Mouse (Mus musculus): Measurements from ENCODE around the gene Anapc16. TPM values are rescaled to one million over a fixed set of nuclear protein-coding genes. Genes with fewer than 3 reads are reported as not detected.
"Not testable (repeated sequence)": the region's sequence is repeated elsewhere in the genome, so short reads cannot be mapped to it uniquely, and the experiment has no call there.

Anapc16 gene
- polyA plus RNA-seq, 1 experiment from 2014 or later, result 128 TPM

DNA sequence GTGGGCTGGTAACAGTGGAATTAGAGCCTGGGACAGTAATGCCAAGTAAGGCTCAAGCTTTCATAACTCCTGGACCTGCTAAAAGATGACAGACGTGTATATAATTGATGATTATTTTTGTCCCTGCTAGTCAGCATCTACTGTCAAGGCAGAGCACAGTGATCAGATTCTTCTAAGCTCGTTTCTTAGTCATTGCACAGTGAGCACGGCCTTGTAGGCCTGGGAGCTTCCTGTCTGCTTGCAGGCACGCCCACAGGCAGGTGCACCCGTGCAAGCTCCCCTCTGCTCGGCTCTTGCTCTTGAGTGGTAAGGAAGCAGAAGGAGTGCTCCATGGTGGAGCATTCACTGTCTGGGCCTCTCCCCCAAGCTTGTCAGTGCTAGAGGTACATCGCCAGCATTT lies 25.2 kb upstream of the Anapc16 start:
- H3K27me3 ChIP-seq, result no peaks in the 10 kb centered on the region
- H3K4me1 ChIP-seq, result peaks cover 35% of the 10 kb centered on the region
- no peaks in the 10 kb centered on the region for H3K9me3 ChIP-seq
- WGBS, result 73% methylated on average over 7 of the region's 7 CpGs
- H3K4me3 ChIP-seq, result no peak overlapping the region
- H3K9ac ChIP-seq, result peak overlapping the region; percentile 16; the same call in 1 of the 2 replicates
- 0 out of 2 replicates have a peak, but pooled peaks cover 7% of the 10 kb centered on the region for H3K36me3 ChIP-seq
- H3K4me2 ChIP-seq, result no peak overlapping the region
- no peak for ATAC-seq (ENCODE audit: insufficient number of reproducible peaks, insufficient read depth, low FRiP score, low TSS enrichment, low read depth)
- H3K27ac ChIP-seq, result no peak overlapping the region

DNA sequence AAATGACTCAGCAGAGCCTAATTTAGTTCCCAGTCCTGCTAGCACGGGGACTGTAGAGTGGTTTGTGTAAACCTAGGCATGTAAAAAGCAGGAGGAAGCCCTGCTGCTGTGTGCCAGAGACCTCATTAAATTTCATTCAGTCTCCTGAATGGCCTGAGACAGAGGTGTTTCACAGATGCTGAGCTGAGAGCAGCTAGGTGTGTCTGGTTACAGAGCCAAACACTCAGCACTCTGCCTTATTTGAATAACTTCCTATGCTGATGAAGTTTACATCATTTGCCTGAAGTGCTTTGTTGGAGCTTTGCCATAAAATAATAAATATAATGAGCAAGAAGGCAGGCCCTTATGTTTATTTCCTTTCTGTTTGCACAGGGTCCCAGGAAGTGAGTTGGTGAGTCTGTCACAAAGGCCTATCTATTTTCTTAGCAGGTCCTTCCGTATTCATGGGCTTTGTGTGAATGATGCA lies 24.7 kb upstream of the Anapc16 start:
- Histone ChIP-seq H3K9me3 (no peaks in the 10 kb centered on the region), H3K27ac (peak overlapping the region; percentile 30; the same call in 1 of the 2 replicates), H3K27me3 (no peaks in the 10 kb centered on the region), H3K4me3 (no peak overlapping the region), H3K4me1 (peaks cover 31% of the 10 kb centered on the region), H3K9ac (no peak overlapping the region), H3K36me3 (peaks cover 11% of the 10 kb centered on the region; the same call in 1 of the 2 replicates), H3K4me2 (no peak overlapping the region)
- no peak for ATAC-seq (ENCODE audit: insufficient number of reproducible peaks, insufficient read depth, low FRiP score, low TSS enrichment, low read depth)
- 62% methylated on average over 2 of the region's 2 CpGs for WGBS

DNA sequence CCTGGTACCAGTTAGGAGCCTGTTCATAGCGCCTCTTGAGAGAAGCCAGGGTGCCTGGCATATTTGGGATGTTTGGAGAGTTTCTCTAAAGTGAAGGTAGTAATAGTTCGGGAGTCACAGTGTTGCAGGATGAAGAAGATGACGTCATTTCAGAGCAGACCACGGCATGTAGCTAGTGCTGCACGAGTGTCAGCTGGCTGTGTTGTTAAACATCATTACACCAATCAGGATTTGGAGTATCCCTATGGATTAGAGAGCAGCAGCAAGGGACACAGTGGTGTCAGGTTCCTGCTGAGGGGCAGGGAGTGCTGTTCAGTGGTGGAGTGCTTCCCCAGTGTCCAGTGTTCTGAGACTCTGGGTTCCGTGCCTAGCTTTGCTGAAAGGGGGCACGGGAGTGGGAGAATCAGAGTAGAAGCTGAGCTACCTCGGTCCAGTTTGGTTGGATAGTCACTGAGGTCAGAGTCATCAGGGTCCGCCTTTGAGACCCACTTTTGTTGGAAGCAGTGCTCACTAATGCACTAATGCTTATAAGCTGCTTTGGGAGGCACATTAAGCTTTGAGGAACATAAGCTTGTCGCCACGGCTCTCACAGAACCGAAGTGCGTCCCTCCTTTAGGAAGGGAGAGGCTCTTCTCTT lies 23.9 kb upstream of the Anapc16 start:
- H3K9ac ChIP-seq, result no peak overlapping the region
- H3K4me2 ChIP-seq, result no peak overlapping the region
- H3K27ac ChIP-seq, result peak overlapping the region; percentile 24; the same call in 1 of the 2 replicates
- no peaks in the 10 kb centered on the region for H3K9me3 ChIP-seq
- ATAC-seq (ENCODE audit: insufficient number of reproducible peaks, insufficient read depth, low FRiP score, low TSS enrichment, low read depth), result no peak
- no peak overlapping the region for H3K4me3 ChIP-seq
- WGBS, result 45% methylated on average over 13 of the region's 13 CpGs
- peaks cover 27% of the 10 kb centered on the region for H3K4me1 ChIP-seq
- no peaks in the 10 kb centered on the region for H3K27me3 ChIP-seq
- peaks cover 18% of the 10 kb centered on the region for H3K36me3 ChIP-seq

DNA sequence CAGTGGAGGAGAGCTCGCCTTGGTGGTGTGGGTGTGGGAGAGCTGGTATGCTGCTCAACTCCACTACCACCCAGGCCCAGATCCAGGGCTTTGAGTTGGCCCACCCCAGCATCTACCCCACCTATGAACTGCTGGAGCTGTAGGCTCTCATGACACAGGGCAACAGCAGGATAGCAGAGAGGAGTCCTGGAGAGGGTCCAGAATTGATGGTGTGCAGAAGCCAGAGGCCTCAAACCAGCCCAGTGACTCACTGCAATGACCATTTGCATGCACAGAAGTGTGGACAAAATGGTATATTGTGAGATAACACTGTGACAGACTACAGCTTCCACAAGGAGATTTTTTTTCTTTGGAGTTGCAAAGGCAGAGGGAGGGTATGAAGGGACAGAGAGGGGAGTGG lies 20.8 kb upstream of the Anapc16 start:
- Histone ChIP-seq H3K36me3 (peaks cover 28% of the 10 kb centered on the region), H3K4me1 (peaks cover 23% of the 10 kb centered on the region), H3K9ac (no peak overlapping the region), H3K9me3 (no peaks in the 10 kb centered on the region), H3K4me3 (no peak overlapping the region), H3K4me2 (no peak overlapping the region), H3K27me3 (no peaks in the 10 kb centered on the region), H3K27ac (no peak overlapping the region)
- ATAC-seq (ENCODE audit: insufficient number of reproducible peaks, insufficient read depth, low FRiP score, low TSS enrichment, low read depth), result no peak
- WGBS, result 71% methylated on average over 1 of the region's 1 CpGs

DNA sequence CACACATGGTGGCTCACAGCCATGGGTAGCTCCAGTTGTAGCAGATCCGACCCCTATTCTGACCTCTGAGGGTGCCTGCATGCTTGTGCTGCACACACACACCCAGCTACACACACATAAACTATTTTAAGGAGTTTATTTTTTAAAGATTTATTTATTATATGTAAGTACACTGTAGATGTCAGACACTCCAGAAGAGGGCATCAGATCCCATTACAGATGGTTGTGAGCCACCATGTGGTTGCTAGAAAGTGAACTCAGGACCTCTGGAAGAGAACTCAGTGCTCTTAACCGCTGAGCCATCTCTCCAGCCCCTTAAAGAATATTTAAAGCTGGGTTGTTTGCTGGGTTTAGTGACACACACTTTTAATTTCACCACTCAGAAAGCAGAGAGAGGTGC lies 16.4 kb upstream of the Anapc16 start:
- Histone ChIP-seq H3K9me3 (no peaks in the 10 kb centered on the region), H3K4me2 (no peak overlapping the region), H3K4me1 (no peaks in the 10 kb centered on the region), H3K9ac (no peak overlapping the region), H3K36me3 (peaks cover 55% of the 10 kb centered on the region), H3K27ac (no peak overlapping the region), H3K27me3 (no peaks in the 10 kb centered on the region), H3K4me3 (no peak overlapping the region)
- no peak for ATAC-seq (ENCODE audit: insufficient number of reproducible peaks, insufficient read depth, low FRiP score, low TSS enrichment, low read depth)
- WGBS, result 72% methylated on average over 2 of the region's 2 CpGs

DNA sequence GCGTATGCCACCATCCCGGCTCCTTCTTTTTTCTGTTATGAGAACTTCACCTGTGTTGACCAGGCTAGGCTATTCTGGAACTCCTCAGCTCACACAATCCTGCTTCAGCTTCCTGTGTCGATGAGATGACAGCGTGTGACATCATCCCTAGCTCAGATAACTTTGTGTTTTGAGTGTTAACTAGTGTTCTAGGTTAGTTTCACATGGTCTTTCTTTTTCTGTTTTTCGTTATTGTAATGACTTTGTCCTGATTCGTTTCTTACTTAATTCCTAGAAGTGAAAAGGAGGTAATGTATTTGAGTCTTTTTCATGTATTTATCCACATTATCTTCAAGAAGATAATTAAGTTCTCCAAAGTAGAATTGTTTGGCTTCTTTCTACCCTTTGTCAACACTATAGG lies 13.3 kb upstream of the Anapc16 start:
- H3K4me3 ChIP-seq, result no peak overlapping the region
- ATAC-seq (ENCODE audit: insufficient number of reproducible peaks, insufficient read depth, low FRiP score, low TSS enrichment, low read depth), result no peak
- WGBS, result 90% methylated on average over 6 of the region's 6 CpGs
- H3K36me3 ChIP-seq, result peaks cover 62% of the 10 kb centered on the region
- H3K27ac ChIP-seq, result no peak overlapping the region
- H3K4me1 ChIP-seq, result no peaks in the 10 kb centered on the region
- H3K27me3 ChIP-seq, result no peaks in the 10 kb centered on the region
- H3K9me3 ChIP-seq, result no peaks in the 10 kb centered on the region
- H3K4me2 ChIP-seq, result no peak overlapping the region
- H3K9ac ChIP-seq, result no peak overlapping the region

DNA sequence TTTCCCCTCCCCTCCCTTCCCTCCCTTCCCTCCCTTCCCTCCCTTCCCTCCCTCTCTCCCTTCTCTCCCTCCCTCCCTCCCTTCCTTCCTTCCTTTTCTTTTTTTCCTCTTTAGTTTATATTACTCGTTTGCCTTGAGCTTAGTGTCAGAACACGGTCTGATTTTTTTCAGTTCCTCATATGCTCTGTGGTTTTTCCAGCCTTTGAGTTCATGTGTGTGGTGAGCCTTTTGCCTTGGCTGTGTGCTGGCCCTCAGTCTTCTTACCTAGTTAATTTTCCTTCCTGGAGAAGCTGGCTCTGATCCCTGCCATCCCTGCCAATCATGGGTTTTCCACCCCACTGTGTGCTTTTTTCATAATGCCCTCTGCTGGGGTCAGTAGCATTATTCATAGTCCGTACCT lies 6.2 kb upstream of the Anapc16 start:
- Histone ChIP-seq H3K4me2 (no peak overlapping the region), H3K27me3 (no peaks in the 10 kb centered on the region), H3K36me3 (peaks cover 32% of the 10 kb centered on the region), H3K4me3 (no peak overlapping the region), H3K27ac (no peak overlapping the region), H3K9ac (no peak overlapping the region), H3K4me1 (no peaks in the 10 kb centered on the region), H3K9me3 (no peaks in the 10 kb centered on the region)
- WGBS, result 60% methylated on average over 3 of the region's 3 CpGs
- ATAC-seq (ENCODE audit: insufficient number of reproducible peaks, insufficient read depth, low FRiP score, low TSS enrichment, low read depth), result no peak

DNA sequence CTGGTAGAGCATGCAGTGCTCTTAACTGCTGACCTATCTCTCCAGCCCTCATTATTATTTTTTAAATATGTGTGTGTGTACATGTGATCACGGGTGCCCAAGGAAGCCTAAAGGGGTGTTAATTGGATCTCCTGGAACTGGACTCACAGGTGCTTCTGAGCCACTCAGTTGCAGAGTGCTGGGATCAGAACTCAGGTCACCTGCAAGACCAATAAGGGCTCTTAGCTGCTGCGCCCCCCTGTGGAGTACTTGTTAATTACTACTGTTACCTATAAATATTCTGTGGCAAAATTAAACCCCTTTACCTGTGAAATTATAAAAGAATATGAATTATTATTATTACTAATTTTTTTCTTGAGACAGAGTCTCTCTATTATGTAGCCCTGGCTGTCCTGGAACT lies 2.3 kb upstream of the Anapc16 start:
- Histone ChIP-seq H3K4me1 (peaks cover 16% of the 10 kb centered on the region), H3K4me2 (no peak overlapping the region), H3K4me3 (no peak overlapping the region), H3K9ac (no peak overlapping the region), H3K27ac (no peak overlapping the region), H3K27me3 (no peaks in the 10 kb centered on the region), H3K36me3 (peaks cover 22% of the 10 kb centered on the region), H3K9me3 (no peaks in the 10 kb centered on the region)
- no peak for ATAC-seq (ENCODE audit: insufficient number of reproducible peaks, insufficient read depth, low FRiP score, low TSS enrichment, low read depth)
- WGBS, result 63% methylated on average over 2 of the region's 2 CpGs

DNA sequence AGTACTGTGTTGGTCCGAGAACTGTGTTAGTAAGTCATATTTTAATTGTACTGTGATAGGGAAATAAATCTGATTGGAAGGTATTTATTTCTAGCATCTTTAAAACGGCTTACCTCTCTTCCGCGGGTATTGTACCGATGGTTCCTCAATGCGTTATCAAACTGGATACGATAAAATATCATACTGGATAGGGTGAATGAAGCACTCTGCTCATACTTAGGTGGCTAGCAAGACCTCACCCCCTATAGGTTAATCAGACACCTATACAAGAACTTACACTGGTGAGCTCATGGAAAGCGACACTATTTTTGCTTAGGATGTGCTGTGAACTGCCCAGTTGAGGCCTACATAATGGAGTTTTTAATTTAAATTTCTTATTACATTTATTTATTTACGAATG lies 912 bp upstream of the Anapc16 start:
- H3K4me2 ChIP-seq, result peak overlapping the region; percentile 83
- 71% methylated on average over 9 of the region's 9 CpGs for WGBS
- no peaks in the 10 kb centered on the region for H3K27me3 ChIP-seq
- H3K9ac ChIP-seq, result peak overlapping the region; percentile 80
- H3K27ac ChIP-seq, result peak overlapping the region; percentile 99
- peak overlapping the region; percentile 69 for H3K4me3 ChIP-seq
- H3K9me3 ChIP-seq, result no peaks in the 10 kb centered on the region
- ATAC-seq (ENCODE audit: insufficient number of reproducible peaks, insufficient read depth, low FRiP score, low TSS enrichment, low read depth), result no peak
- peaks cover 23% of the 10 kb centered on the region for H3K36me3 ChIP-seq
- peaks cover 16% of the 10 kb centered on the region for H3K4me1 ChIP-seq

DNA sequence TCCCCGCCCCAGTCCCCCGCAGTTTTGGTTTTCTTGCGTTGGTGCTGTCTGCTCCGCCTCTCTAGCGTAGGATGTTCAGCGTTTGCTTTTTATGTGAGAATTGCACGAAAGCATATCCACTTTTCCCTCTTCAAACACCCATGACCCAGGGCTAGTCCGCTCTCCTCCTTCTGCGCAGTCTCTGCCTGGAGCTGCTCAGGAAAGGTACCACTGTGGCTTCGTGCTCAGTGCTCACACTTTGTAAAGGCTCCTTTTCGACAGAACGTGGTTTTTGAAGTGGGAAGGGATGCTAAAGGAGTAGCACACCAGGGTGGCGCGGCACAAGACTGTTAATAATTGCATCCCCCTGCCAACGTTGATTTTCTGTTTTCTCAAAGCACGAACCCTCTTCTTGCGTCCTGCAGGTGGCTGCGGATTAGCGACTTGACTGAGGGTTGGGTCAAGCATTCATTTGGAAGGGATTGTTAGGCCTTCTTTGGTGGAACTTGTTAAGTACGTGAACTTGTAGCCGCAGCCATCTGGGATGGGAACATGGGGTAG lies 348 bp upstream of the Anapc16 start:
- WGBS, result under 1% methylated on average over 21 of the region's 21 CpGs
- H3K4me1 ChIP-seq, result peaks cover 16% of the 10 kb centered on the region
- H3K9ac ChIP-seq, result peak overlapping the region; percentile 80
- peak overlapping the region; percentile 99 for H3K27ac ChIP-seq
- H3K4me2 ChIP-seq, result peak overlapping the region; percentile 83
- peak; percentile 2; the same call in 1 of the 2 replicates for ATAC-seq (ENCODE audit: insufficient number of reproducible peaks, insufficient read depth, low FRiP score, low TSS enrichment, low read depth)
- peak overlapping the region; percentile 69 for H3K4me3 ChIP-seq
- peaks cover 21% of the 10 kb centered on the region for H3K36me3 ChIP-seq
- H3K27me3 ChIP-seq, result no peaks in the 10 kb centered on the region
- H3K9me3 ChIP-seq, result no peaks in the 10 kb centered on the region

DNA sequence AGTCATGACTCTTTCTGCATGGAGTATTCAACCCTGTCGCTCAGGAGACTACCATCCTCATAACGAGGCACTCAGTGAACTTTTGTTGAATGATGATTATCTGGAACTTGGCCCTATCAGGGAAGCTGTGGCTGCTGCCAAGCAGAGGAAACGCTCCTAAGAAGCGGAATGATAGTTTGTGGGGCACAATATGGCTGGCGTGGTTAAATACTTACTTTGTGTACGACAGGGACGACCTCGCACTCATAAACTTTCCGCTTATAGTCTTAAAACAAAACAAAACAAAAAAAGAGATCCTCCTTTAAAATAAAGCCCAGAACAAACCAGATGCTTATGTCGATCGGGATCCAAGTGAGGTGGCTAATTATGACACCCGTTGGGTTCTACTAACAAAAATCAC lies 732 bp downstream of the Anapc16 start:
- Histone ChIP-seq H3K4me2 (peak overlapping the region; percentile 83), H3K4me3 (peak overlapping the region; percentile 69), H3K9me3 (no peaks in the 10 kb centered on the region), H3K27ac (peak overlapping the region; percentile 99), H3K27me3 (no peaks in the 10 kb centered on the region), H3K36me3 (peaks cover 13% of the 10 kb centered on the region), H3K4me1 (peaks cover 16% of the 10 kb centered on the region), H3K9ac (peak overlapping the region; percentile 80)
- ATAC-seq (ENCODE audit: insufficient number of reproducible peaks, insufficient read depth, low FRiP score, low TSS enrichment, low read depth), result no peak
- 4% methylated on average over 12 of the region's 12 CpGs for WGBS

DNA sequence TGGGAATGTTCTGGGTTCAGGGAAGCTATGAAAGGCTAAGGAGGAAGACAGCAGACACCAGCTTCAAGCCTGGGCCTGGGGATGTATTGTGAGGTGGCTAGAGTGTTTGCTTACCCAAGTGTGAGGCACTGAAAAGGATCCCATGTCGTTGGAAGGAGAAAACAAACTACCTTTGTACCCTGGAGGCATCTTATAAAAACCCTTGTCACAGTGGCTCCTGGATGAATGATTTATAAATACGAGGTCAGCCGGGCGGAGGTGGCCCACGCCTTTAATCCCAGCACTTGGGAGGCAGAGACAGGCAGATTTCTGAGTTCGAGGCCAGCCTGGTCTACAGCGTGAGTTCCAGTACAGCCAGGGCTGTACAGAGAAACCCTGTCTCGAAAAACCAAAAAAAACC lies 1.3 kb downstream of the Anapc16 start:
- H3K4me2 ChIP-seq, result peak overlapping the region; percentile 83
- H3K4me3 ChIP-seq, result peak overlapping the region; percentile 69
- H3K4me1 ChIP-seq, result peaks cover 16% of the 10 kb centered on the region
- not testable (repeated sequence) for ATAC-seq (ENCODE audit: insufficient number of reproducible peaks, insufficient read depth, low FRiP score, low TSS enrichment, low read depth); H3K27me3 ChIP-seq; H3K9me3 ChIP-seq
- WGBS, result 80% methylated on average over 8 of the region's 8 CpGs
- H3K27ac ChIP-seq, result peak overlapping the region; percentile 22; the same call in 1 of the 2 replicates
- peaks cover 13% of the 10 kb centered on the region for H3K36me3 ChIP-seq
- peak overlapping the region; percentile 80 for H3K9ac ChIP-seq

Measured in embryonic facial prominence, embryonic 13.5 days (tissue).